Mouse (Mus musculus) midbrain, embryonic 10.5 days (tissue): Measurements from ENCODE around the gene Zfp273. TPM values are rescaled to one million over a fixed set of nuclear protein-coding genes. Genes with fewer than 3 reads are reported as not detected.

Source experiments
- polyA plus RNA-seq: library from polyadenylated mRNA; unstranded; fragments of >200 nt; fragmentation: Nextera tagmentation; extraction: Ambion mirVana; gene quantifications from 2 replicates; pipeline ENCODE4 v1.2.1, GENCODE M21; 2016

Zfp273 gene
- polyA plus RNA-seq, 1 experiment from 2014 or later, result 6.3 TPM

Other genes with a start within 250 kb of the Zfp273 start
- 3.2 and 3.7 TPM in 2 replicates for gene Zfp729b, start 204.0 kb upstream of the Zfp273 start, polyA plus RNA-seq
- gene Gm49345, start 176.0 kb upstream of the Zfp273 start, polyA plus RNA-seq, result not detected in 2 replicates
- gene Zfp729a, start 175.9 kb upstream of the Zfp273 start, polyA plus RNA-seq, result 2.2 and 3.3 TPM in 2 replicates
- 9.8 and 10.7 TPM in 2 replicates for gene Zfp738, start 126.7 kb upstream of the Zfp273 start, polyA plus RNA-seq
- gene Zfp65, start 84.6 kb upstream of the Zfp273 start, polyA plus RNA-seq, result 6.7 and 7.8 TPM in 2 replicates
- 5.3 and 5.5 TPM in 2 replicates for gene Zfp85, start 58.5 kb upstream of the Zfp273 start, polyA plus RNA-seq
- 4.2 and 5.8 TPM in 2 replicates for gene Zfp493, start 34.0 kb upstream of the Zfp273 start, polyA plus RNA-seq
- gene Gm10037, start 17.4 kb downstream of the Zfp273 start, polyA plus RNA-seq, result 1.8 TPM in 2 replicates
- not detected in 2 replicates for gene BC048507, start 49.6 kb downstream of the Zfp273 start, polyA plus RNA-seq